33 mouse cellular contexts compared by ENCODE assay signal in genomic region chr6:47323169-47323835, GRCm38 (mm10).
DNase-seq lines count a peak whose midpoint lies in the region; ATAC-seq and TF ChIP-seq lines count a peak whose summit lies in the region.
"Had no signal": no experiment of that assay in that cellular context is flagged by ENCODE, and none has a peak within 500 bp of the region (broad histone marks: within the 10 kb centered on the region; RNA-seq: fewer than 3 reads in every experiment).

No protein-coding gene starts in this region.

- 0 out of 2 replicates have a peak overlapping the region, but pooled peaks have one; percentile 9 for H3K4me2 ChIP-seq in heart, embryonic 12.5 days
- H3K4me2 ChIP-seq in lung, postnatal 0 days (replicated peaks; ENCODE audit: low read depth, low read length) = no peak overlapping the region
- H3K4me2 ChIP-seq in midbrain, embryonic 16.5 days (ENCODE audit: low read length) = no peak overlapping the region
- H3K4me2 ChIP-seq: embryonic facial prominence, embryonic 13.5 days; forebrain, embryonic 15.5 days; heart, embryonic 15.5 days; hindbrain, embryonic 15.5 days; limb, embryonic 15.5 days; stomach, embryonic 15.5 days had no signal

- H3K27me3 ChIP-seq in heart, embryonic 12.5 days (replicated peaks) = no peaks in the 10 kb centered on the region
- no peaks in the 10 kb centered on the region for H3K27me3 ChIP-seq in heart, embryonic 10.5 days (ENCODE audit: insufficient read depth, poor library complexity, severe bottlenecking)
- H3K27me3 ChIP-seq in lung, postnatal 0 days (replicated peaks; ENCODE audit: insufficient read depth, low read length) = no peaks in the 10 kb centered on the region
- H3K27me3 ChIP-seq in midbrain, embryonic 16.5 days (ENCODE audit: control insufficient read depth, insufficient read depth, low read depth, low read length) = no peaks in the 10 kb centered on the region; the same call in 1 of the 2 replicates
- H3K27me3 ChIP-seq: embryonic facial prominence, embryonic 13.5 days; forebrain, embryonic 15.5 days; heart, embryonic 15.5 days; hindbrain, embryonic 15.5 days; kidney, embryonic 15.5 days; limb, embryonic 15.5 days; neural tube, embryonic 15.5 days; stomach, embryonic 15.5 days had no signal

- no peaks in the 10 kb centered on the region for H3K9me3 ChIP-seq in heart, embryonic 12.5 days (replicated peaks)
- H3K9me3 ChIP-seq in heart, embryonic 10.5 days = no peaks in the 10 kb centered on the region
- H3K9me3 ChIP-seq in lung, postnatal 0 days (ENCODE audit: low read length) = no peaks in the 10 kb centered on the region
- H3K9me3 ChIP-seq in midbrain, embryonic 16.5 days (replicated peaks; ENCODE audit: control insufficient read depth, low read length, poor library complexity, severe bottlenecking) = no peaks in the 10 kb centered on the region
- H3K9me3 ChIP-seq: embryonic facial prominence, embryonic 13.5 days; forebrain, embryonic 10.5 days; forebrain, embryonic 15.5 days; heart, embryonic 15.5 days; hindbrain, embryonic 10.5 days; hindbrain, embryonic 15.5 days; kidney, embryonic 15.5 days; limb, embryonic 10.5 days; limb, embryonic 15.5 days; neural tube, embryonic 15.5 days; stomach, embryonic 15.5 days had no signal

- peaks cover 2% of the 10 kb centered on the region; the same call in 1 of the 2 replicates for H3K4me1 ChIP-seq in heart, embryonic 12.5 days (replicated peaks)
- peaks cover 14% of the 10 kb centered on the region for H3K4me1 ChIP-seq in heart, embryonic 10.5 days
- H3K4me1 ChIP-seq in lung, postnatal 0 days (ENCODE audit: insufficient read depth, low read depth, low read length) = peaks cover 10% of the 10 kb centered on the region; the same call in 1 of the 2 replicates
- peaks cover 6% of the 10 kb centered on the region for H3K4me1 ChIP-seq in lung, adult 2 months (ENCODE audit: control insufficient read depth, insufficient read depth, low read length)
- peaks cover 8% of the 10 kb centered on the region for H3K4me1 ChIP-seq in midbrain, embryonic 16.5 days (ENCODE audit: control insufficient read depth, insufficient read depth, low read length)
- H3K4me1 ChIP-seq: limb, embryonic 15.5 days had no signal

- ATAC-seq in heart, embryonic 12.5 days (ENCODE audit: insufficient number of reproducible peaks, low FRiP score) = no peak; the same call in 1 of the 2 replicates
- ATAC-seq in lung, postnatal 0 days = 0 out of 2 replicates have a peak, but pooled peaks have one; percentile 13
- ATAC-seq in common myeloid progenitor, adult 5-6 weeks (replicated peaks; ENCODE audit: low read depth, poor library complexity, severe bottlenecking) = peak; percentile 86
- ATAC-seq in megakaryocyte-erythroid progenitor cell, adult 5-6 weeks (replicated peaks; ENCODE audit: low FRiP score, low TSS enrichment, poor library complexity, severe bottlenecking) = peak; percentile 75
- ATAC-seq in midbrain, embryonic 16.5 days = no peak
- ATAC-seq: activated CD4-positive, CD25-positive, alpha-beta regulatory T cell, adult 4 months; forebrain, embryonic 15.5 days; inflammation-experienced regulatory T-cells, adult 6 months had no signal

- no peak for TF ChIP-seq CTCF in lung, postnatal 0 days (IDR thresholded peaks at IDR 0.05)
- TF ChIP-seq CTCF in lung, adult 2 months (IDR thresholded peaks at IDR 0.05; ENCODE audit: insufficient read depth, low read length) = no peak

- no peaks in the 10 kb centered on the region for H3K36me3 ChIP-seq in heart, embryonic 12.5 days
- H3K36me3 ChIP-seq in heart, embryonic 10.5 days = no peaks in the 10 kb centered on the region
- H3K36me3 ChIP-seq in lung, postnatal 0 days (ENCODE audit: insufficient read depth, low read length) = no peaks in the 10 kb centered on the region
- H3K36me3 ChIP-seq in midbrain, embryonic 16.5 days (ENCODE audit: control insufficient read depth, insufficient read depth, low read length) = no peaks in the 10 kb centered on the region
- H3K36me3 ChIP-seq: embryonic facial prominence, embryonic 13.5 days; forebrain, embryonic 10.5 days; forebrain, embryonic 15.5 days; heart, embryonic 15.5 days; hindbrain, embryonic 10.5 days; hindbrain, embryonic 15.5 days; kidney, embryonic 15.5 days; limb, embryonic 10.5 days; limb, embryonic 15.5 days; neural tube, embryonic 15.5 days; stomach, embryonic 15.5 days had no signal

- no peak for DNase-seq in heart, embryonic 10.5 days (ENCODE audit: low spot score)
- peak; percentile 48 for DNase-seq in lung, postnatal 0 days (ENCODE audit: low spot score)
- no peak for DNase-seq in lung, adult 2 months
- DNase-seq in right cerebral cortex, postnatal 10 days (ENCODE audit: low spot score in 2 of 2) = no peak
- DNase-seq: adrenal gland, adult 8-10 months; cerebellum, adult 11 months; cerebellum, adult 9-11 months; gastrocnemius, adult 2 months; gastrocnemius, postnatal 36 days; kidney, adult 11 months; kidney, postnatal 36 days; lung, adult 18-20 months; lung, postnatal 14 days; midbrain, embryonic 14.5 days; right cerebral cortex, postnatal 25 days had no signal

- 37% methylated on average over 5 of the region's 5 CpGs for WGBS in heart, embryonic 12.5 days
- 47% methylated on average over 5 of the region's 5 CpGs for WGBS in heart, embryonic 10.5 days
- WGBS in lung, postnatal 0 days = 25% methylated on average over 5 of the region's 5 CpGs
- 30% methylated on average over 5 of the region's 5 CpGs for WGBS in lung, adult 2 months
- 75% methylated on average over 5 of the region's 5 CpGs for WGBS in midbrain, embryonic 16.5 days

- peak; percentile 22; the same call in 1 of the 2 replicates for TF ChIP-seq EP300 in lung, postnatal 0 days (IDR thresholded peaks at IDR 0.05)

- no peak overlapping the region for H3K4me3 ChIP-seq in heart, embryonic 12.5 days
- no peak overlapping the region for H3K4me3 ChIP-seq in heart, embryonic 10.5 days
- no peak overlapping the region for H3K4me3 ChIP-seq in lung, postnatal 0 days (ENCODE audit: low read depth, low read length)
- H3K4me3 ChIP-seq in lung, adult 2 months (replicated peaks; ENCODE audit: extremely low read depth, low read depth, low read length) = no peak overlapping the region
- no peak overlapping the region for H3K4me3 ChIP-seq in midbrain, embryonic 16.5 days (ENCODE audit: low read depth, low read length)
- H3K4me3 ChIP-seq: embryonic facial prominence, embryonic 13.5 days; forebrain, embryonic 10.5 days; forebrain, embryonic 15.5 days; gastrocnemius, adult 2 months; heart, embryonic 15.5 days; hindbrain, embryonic 10.5 days; hindbrain, embryonic 15.5 days; kidney, embryonic 15.5 days; layer of hippocampus, adult 2 months; limb, embryonic 10.5 days; limb, embryonic 15.5 days; neural tube, embryonic 15.5 days; stomach, embryonic 15.5 days had no signal

- TF ChIP-seq POLR2A in lung, adult 2 months (IDR thresholded peaks at IDR 0.05; ENCODE audit: borderline replicate concordance, extremely low read depth, low read depth, low read length) = no peak

- H3K9ac ChIP-seq in heart, embryonic 12.5 days = no peak overlapping the region
- no peak overlapping the region for H3K9ac ChIP-seq in lung, postnatal 0 days (replicated peaks; ENCODE audit: low read depth)
- H3K9ac ChIP-seq in midbrain, embryonic 16.5 days (ENCODE audit: low read depth, low read length) = no peak overlapping the region
- H3K9ac ChIP-seq: embryonic facial prominence, embryonic 13.5 days; forebrain, embryonic 15.5 days; heart, embryonic 15.5 days; hindbrain, embryonic 15.5 days; kidney, embryonic 15.5 days; limb, embryonic 15.5 days; neural tube, embryonic 15.5 days; stomach, embryonic 15.5 days had no signal

- no peak overlapping the region for H3K27ac ChIP-seq in heart, embryonic 12.5 days (ENCODE audit: poor library complexity, severe bottlenecking)
- no peak overlapping the region for H3K27ac ChIP-seq in heart, embryonic 10.5 days
- 0 out of 2 replicates have a peak overlapping the region, but pooled peaks have one; percentile 44 for H3K27ac ChIP-seq in lung, postnatal 0 days (ENCODE audit: low read length)
- H3K27ac ChIP-seq in midbrain, embryonic 16.5 days (ENCODE audit: low read length) = no peak overlapping the region
- H3K27ac ChIP-seq: embryonic facial prominence, embryonic 13.5 days; forebrain, embryonic 10.5 days; gastrocnemius, adult 2 months; heart, embryonic 15.5 days; hindbrain, embryonic 10.5 days; hindbrain, embryonic 15.5 days; kidney, embryonic 15.5 days; layer of hippocampus, adult 2 months; limb, embryonic 10.5 days; limb, embryonic 15.5 days; neural tube, embryonic 15.5 days; stomach, embryonic 15.5 days had no signal

Comparison
In these comparisons a context has a peak if more than half of its experiments do, and no peak if none do; other contexts are left out.
1. ATAC-seq: peak in lung, postnatal 0 days (single experiment), common myeloid progenitor, adult 5-6 weeks (single experiment) and megakaryocyte-erythroid progenitor cell, adult 5-6 weeks (single experiment); none in heart, embryonic 12.5 days (single experiment) and midbrain, embryonic 16.5 days (single experiment).